Mouse (Mus musculus) thymus, postnatal 4 days (tissue): ENCODE data around the gene Lbr.

Experiments
- DNase-seq: peaks from one replicate; pipeline ENCODE4 v3.0.0; 2021

Lbr gene

DNA sequence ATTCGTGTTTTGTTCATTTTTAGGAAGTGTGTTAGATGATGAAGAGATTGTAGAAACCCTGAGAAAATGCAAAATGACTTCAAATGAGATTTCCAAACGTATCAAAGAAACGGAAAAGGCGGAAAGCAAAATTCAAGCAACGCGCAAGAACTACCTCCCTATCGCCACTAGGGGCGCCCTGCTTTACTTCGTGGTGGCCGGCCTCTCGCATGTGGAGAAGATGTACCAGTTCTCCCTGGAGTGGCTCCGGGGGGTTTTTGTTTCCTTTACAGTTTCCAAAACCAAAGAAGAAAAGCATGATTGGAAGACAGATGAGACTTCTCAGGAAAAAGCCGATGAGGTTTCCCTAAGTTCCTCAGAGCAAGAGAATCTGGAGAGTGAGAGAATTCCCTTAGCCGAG, 73.5 kb downstream of the Lbr start:
- peak; percentile 46 for DNase-seq
